ENCODE assay signal across 15 mouse cellular contexts in the genomic region with DNA sequence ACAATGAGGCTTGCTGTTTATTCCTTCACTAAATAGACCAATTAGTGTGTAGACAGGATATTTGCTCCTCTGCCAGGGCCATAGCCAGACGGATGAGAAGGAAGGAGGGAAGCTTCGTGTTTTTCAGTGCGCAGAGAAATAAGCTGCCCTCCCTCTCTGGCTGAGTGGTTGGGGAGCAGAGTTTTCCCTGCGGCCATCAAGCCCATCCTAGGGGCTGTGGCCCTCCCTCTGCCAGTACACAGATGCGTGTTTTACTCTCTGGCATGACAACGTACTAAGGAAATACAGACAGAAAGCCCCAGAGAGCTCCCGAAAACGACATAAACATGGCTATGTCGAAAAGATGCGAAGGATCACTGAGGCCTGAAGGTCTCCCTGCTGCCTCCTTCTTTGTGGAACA.
"Had no signal": no experiment of that assay in that cellular context is flagged by ENCODE, and none has a peak within 500 bp of the region (broad histone marks: within the 10 kb centered on the region; RNA-seq: fewer than 3 reads in every experiment).

No protein-coding gene starts in this region.

- H3K27me3 ChIP-seq: liver, embryonic 12.5 days; liver, embryonic 15.5 days; lung, embryonic 15.5 days had no signal

- H3K4me2 ChIP-seq: limb, embryonic 13.5 days; liver, embryonic 12.5 days; liver, embryonic 15.5 days; lung, embryonic 15.5 days; midbrain, embryonic 11.5 days had no signal

- DNase-seq: kidney, postnatal 14 days; kidney, postnatal 4 days; liver; lung, adult 18-20 months; lung, postnatal 10 days; lung, postnatal 36 days; midbrain, embryonic 14.5 days; thymus, adult 18-20 months; thymus, postnatal 36 days had no signal

- ATAC-seq: liver, embryonic 12.5 days had no signal

- H3K36me3 ChIP-seq: limb, embryonic 10.5 days; limb, embryonic 13.5 days; liver, embryonic 12.5 days; liver, embryonic 15.5 days; lung, embryonic 15.5 days had no signal

- H3K4me3 ChIP-seq: limb, embryonic 10.5 days; limb, embryonic 13.5 days; liver, embryonic 12.5 days; liver, embryonic 15.5 days; lung, embryonic 15.5 days had no signal

- H3K4me1 ChIP-seq: limb, embryonic 13.5 days; liver, embryonic 12.5 days; liver, embryonic 15.5 days; lung, embryonic 15.5 days had no signal

- H3K9ac ChIP-seq: limb, embryonic 13.5 days; liver, embryonic 12.5 days; liver, embryonic 15.5 days; lung, embryonic 15.5 days had no signal

- H3K27ac ChIP-seq: limb, embryonic 10.5 days; limb, embryonic 13.5 days; liver, embryonic 12.5 days; liver, embryonic 15.5 days; lung, embryonic 15.5 days had no signal

- H3K9me3 ChIP-seq: limb, embryonic 10.5 days; limb, embryonic 13.5 days; liver, embryonic 12.5 days; liver, embryonic 15.5 days; lung, embryonic 15.5 days had no signal
